Mouse (Mus musculus) cortical plate, adult 2 months (tissue): ENCODE data around the gene B830017H08Rik. TPM values are rescaled to one million over a fixed set of nuclear protein-coding genes. Genes with fewer than 3 reads are reported as not detected.

ENCODE experiments used
- H3K27ac ChIP-seq: fragments of 200-500 bp; 2 replicates; pipeline ENCODE4 v1.5.1; 2012; ENCODE audit warnings: low read length, control low read depth, inconsistent platforms; ENCODE audit not compliant: insufficient read depth
- H3K4me1 ChIP-seq: fragments of 200-500 bp; 2 replicates; pipeline ENCODE4 v1.6.1; 2011; ENCODE audit warnings: low read length; ENCODE audit not compliant: control insufficient read depth, insufficient read depth
- H3K4me3 ChIP-seq: fragments of 200-500 bp; 2 replicates; pipeline ENCODE4 v1.5.1; 2011; ENCODE audit warnings: mild to moderate bottlenecking, low read length, control low read depth; ENCODE audit not compliant: insufficient read depth
- CTCF ChIP-seq: fragments of 200-500 bp; IDR thresholded peaks from 2 replicates; pipeline ENCODE4 v1.5.1; 2011; ENCODE audit warnings: mild to moderate bottlenecking, control low read depth, low read length; ENCODE audit not compliant: insufficient read depth; ENCODE audit errors: extremely low read depth
- POLR2A ChIP-seq: fragments of 200-500 bp; IDR thresholded peaks from 2 replicates; pipeline ENCODE4 v1.6.1; 2011; ENCODE audit warnings: mild to moderate bottlenecking, low read length, control low read depth; ENCODE audit not compliant: insufficient read depth; ENCODE audit errors: extremely low read depth
- polyA plus RNA-seq: library from polyadenylated mRNA; depleted of rRNA; stranded (reverse); fragments of >200 nt; gene quantifications from 2 replicates; pipeline ENCODE4 v1.2.3, GENCODE M21; 2012

B830017H08Rik gene
- polyA plus RNA-seq, 1 experiment, result 5.3 TPM

GRCm38 (mm10) chr16:17799584-17799983 lies 33.3 kb upstream of the B830017H08Rik start:
- TF ChIP-seq POLR2A, result no peak
- no peak for TF ChIP-seq CTCF
- Histone ChIP-seq H3K27ac (no peak overlapping the region), H3K4me1 (0 out of 2 replicates have a peak, but pooled peaks cover 1% of the 10 kb centered on the region), H3K4me3 (no peak overlapping the region)

- no peak for TF ChIP-seq POLR2A
- no peak for TF ChIP-seq CTCF
- 0 out of 2 replicates have a peak, but pooled peaks cover 1% of the 10 kb centered on the region for H3K4me1 ChIP-seq
- no peak overlapping the region for H3K27ac ChIP-seq
- H3K4me3 ChIP-seq, result no peak overlapping the region
Measured at GRCm38 (mm10) chr16:17801777-17802455, 31.0 kb upstream of the B830017H08Rik start.

GRCm38 (mm10) chr16:17802456-17802838 lies 30.5 kb upstream of the B830017H08Rik start:
- no peak for TF ChIP-seq CTCF
- TF ChIP-seq POLR2A, result no peak
- H3K4me3 ChIP-seq, result peak overlapping the region; percentile 11
- 0 out of 2 replicates have a peak, but pooled peaks cover 1% of the 10 kb centered on the region for H3K4me1 ChIP-seq
- H3K27ac ChIP-seq, result no peak overlapping the region

- Histone ChIP-seq H3K4me1 (0 out of 2 replicates have a peak, but pooled peaks cover 1% of the 10 kb centered on the region), H3K27ac (no peak overlapping the region), H3K4me3 (peak overlapping the region; percentile 11)
- TF ChIP-seq POLR2A (no peak), CTCF (no peak)
Measured at GRCm38 (mm10) chr16:17802839-17803674, 29.9 kb upstream of the B830017H08Rik start.

- TF ChIP-seq CTCF, result no peak
- Histone ChIP-seq H3K4me3 (no peak overlapping the region), H3K4me1 (0 out of 2 replicates have a peak, but pooled peaks cover 1% of the 10 kb centered on the region), H3K27ac (no peak overlapping the region)
Measured at GRCm38 (mm10) chr16:17803675-17804448, 29.1 kb upstream of the B830017H08Rik start.

- no peak for TF ChIP-seq CTCF
- no peak for TF ChIP-seq POLR2A
- Histone ChIP-seq H3K4me3 (no peak overlapping the region), H3K27ac (no peak overlapping the region), H3K4me1 (0 out of 2 replicates have a peak, but pooled peaks cover 1% of the 10 kb centered on the region)
Measured at GRCm38 (mm10) chr16:17804449-17804912, 28.4 kb upstream of the B830017H08Rik start.

GRCm38 (mm10) chr16:17804982-17805381 lies 27.9 kb upstream of the B830017H08Rik start:
- 0 out of 2 replicates have a peak, but pooled peaks cover 1% of the 10 kb centered on the region for H3K4me1 ChIP-seq
- TF ChIP-seq CTCF (no peak), POLR2A (no peak)
- H3K4me3 ChIP-seq, result no peak overlapping the region
- H3K27ac ChIP-seq, result no peak overlapping the region

GRCm38 (mm10) chr16:17806581-17807191 lies 26.2 kb upstream of the B830017H08Rik start:
- H3K27ac ChIP-seq, result peak overlapping the region; percentile 21; the same call in 1 of the 2 replicates
- TF ChIP-seq CTCF, result no peak
- no peak for TF ChIP-seq POLR2A
- H3K4me3 ChIP-seq, result peak overlapping the region; percentile 33
- 0 out of 2 replicates have a peak, but pooled peaks cover 1% of the 10 kb centered on the region for H3K4me1 ChIP-seq
